Mouse (Mus musculus) splenic B cell, adult 2 months (primary cell): Measurements from ENCODE around the gene H2-Q7.
"Not testable (repeated sequence)": the region's sequence is repeated elsewhere in the genome, so short reads cannot be mapped to it uniquely, and the experiment has no call there.

Experiments used
- DNase-seq: peaks from one replicate; pipeline ENCODE4 v3.0.0-alpha.2; 2011; ENCODE audit warnings: low read depth, low spot score
- H3K27me3 ChIP-seq: 2 replicates; pipeline ENCODE4 v1.6.1; 2012; ENCODE audit warnings: mild to moderate bottlenecking, low read length, moderate library complexity, mixed read lengths; ENCODE audit not compliant: control insufficient read depth, poor library complexity, insufficient read depth, severe bottlenecking
- H3K36me3 ChIP-seq: 2 replicates; pipeline ENCODE4 v1.6.1; 2012; ENCODE audit warnings: mild to moderate bottlenecking, low read length, moderate library complexity, mixed read lengths; ENCODE audit not compliant: control insufficient read depth, poor library complexity, insufficient read depth, severe bottlenecking

Gene H2-Q7

DNA sequence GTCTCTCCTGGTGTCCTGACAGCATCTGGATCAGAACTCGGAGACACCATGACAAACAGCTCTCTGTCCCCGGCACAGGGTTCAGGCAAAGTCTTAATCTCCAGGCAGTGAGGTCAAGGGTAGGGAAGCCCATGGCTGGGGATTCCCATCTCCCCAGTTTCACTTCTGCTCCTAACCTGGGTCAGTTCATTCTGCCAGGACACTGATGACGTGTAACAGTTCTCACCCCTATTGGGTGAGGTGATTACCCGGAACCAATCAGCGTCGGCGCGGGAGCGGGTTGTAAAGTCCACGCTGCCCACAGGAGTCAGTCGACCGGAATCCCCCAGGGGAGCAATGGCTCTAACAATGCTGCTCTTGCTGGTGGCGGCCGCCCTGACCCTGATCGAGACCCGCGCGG lies at the start of gene H2-Q7:
Gene H2-Q7 (plus strand): TSS at position 271 of the 400 bp plus-strand sequence.
- not testable (repeated sequence) for H3K27me3 ChIP-seq, H3K36me3 ChIP-seq
- DNase-seq, result peak; percentile 98

DNA sequence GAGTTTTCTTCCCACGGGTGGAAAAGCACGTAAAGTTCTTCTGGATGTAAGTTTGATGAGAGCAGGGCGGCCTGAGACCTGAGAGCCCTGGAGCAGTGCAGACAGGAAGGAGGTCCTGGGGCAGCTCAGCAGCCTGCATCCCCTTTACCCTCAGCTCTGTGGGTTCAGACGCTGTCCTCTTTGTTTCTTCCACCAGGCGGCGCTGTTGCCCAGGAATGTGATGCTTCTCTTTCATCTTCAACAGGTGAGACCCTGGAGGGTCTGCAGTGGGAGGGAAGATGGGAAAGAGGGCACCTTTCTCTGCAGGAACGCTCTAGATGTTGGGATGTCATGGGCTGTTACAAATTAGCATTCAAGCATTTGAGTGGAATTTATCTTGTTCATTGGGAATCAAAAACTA lies 49.2 kb upstream of the H2-Q7 start:
- not testable (repeated sequence) for H3K27me3 ChIP-seq
- peak; percentile 77 for DNase-seq

DNA sequence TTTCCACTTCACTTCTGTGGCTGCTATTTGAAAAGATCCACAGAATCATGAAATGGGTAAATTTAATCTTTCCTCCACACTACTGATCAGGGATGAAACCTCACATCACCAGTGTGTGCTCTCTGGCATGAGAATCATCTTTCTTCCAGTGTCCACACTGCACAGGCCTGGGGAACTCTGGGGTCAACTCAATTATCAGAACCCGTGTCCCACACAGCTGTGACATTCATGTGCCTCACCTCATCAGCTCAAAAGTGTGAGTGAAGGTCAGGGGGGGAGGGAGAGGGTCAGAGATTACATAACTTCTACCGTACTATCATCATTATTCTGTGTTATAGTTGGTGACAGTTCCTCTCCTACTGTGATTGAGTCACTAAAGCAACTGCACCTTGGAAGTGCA lies 46.3 kb upstream of the H2-Q7 start:
- not testable (repeated sequence) for H3K36me3 ChIP-seq, DNase-seq, H3K27me3 ChIP-seq

More for the DNA sequence above, 49.2 kb upstream of the H2-Q7 start:
- H3K36me3 ChIP-seq, result not testable (repeated sequence)

DNA sequence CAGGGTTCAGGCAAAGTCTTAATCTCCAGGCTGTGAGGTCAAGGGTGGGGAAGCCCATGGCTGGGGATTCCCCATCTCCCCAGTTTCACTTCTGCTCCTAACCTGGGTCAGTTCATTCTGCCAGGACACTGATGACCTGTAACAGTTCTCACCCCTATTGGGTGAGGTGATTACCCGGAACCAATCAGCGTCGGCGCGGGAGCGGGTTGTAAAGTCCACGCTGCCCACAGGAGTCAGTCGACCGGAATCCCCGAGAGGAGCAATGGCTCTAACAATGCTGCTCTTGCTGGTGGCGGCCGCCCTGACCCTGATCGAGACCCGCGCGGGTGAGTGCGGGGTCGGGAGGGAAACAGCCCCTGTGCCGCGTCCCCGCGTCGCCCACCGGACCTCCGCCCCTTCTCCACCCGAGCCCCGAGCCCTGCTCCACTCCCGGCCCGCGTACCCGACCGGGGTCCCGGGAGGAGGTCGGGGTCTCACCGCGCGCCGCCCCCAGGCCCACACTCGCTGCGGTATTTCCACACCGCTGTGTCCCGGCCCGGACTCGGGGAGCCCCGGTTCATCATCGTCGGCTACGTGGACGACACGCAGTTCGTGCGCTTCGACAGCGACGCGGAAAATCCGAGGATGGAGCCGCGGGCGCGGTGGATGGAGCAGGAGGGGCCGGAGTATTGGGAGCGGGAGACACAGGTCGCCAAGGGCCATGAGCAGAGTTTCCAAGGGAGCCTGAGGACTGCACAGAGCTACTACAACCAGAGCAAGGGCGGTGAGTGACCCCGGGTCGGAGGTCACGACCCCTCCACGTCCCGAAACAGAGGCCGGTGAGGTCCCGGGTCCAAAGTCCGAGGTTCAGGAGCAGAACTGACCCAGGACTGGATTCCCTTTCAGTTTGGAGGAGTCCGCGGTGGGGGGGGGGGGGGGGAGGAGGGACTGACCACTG lies 44.8 kb upstream of the H2-Q7 start:
- not testable (repeated sequence) for H3K36me3 ChIP-seq, H3K27me3 ChIP-seq
- peak; percentile 21 for DNase-seq

DNA sequence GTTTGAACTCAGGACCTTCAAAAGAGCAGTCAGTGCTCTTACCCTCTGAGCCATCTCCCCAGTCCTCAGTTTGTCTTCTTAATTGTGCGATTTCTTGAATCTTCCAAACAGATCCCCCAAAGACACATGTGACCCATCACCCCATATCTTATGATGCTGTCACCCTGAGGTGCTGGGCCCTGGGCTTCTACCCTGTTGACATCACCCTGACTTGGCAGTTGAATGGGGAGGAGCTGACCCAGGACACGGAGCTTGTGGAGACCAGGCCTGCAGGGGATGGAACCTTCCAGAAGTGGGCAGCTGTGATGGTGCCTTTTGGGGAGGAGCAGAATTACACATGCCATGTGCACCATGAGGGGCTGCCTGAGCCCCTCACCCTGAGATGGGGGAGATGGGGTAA lies 42.0 kb upstream of the H2-Q7 start:
- not testable (repeated sequence) for H3K27me3 ChIP-seq, DNase-seq, H3K36me3 ChIP-seq

DNA sequence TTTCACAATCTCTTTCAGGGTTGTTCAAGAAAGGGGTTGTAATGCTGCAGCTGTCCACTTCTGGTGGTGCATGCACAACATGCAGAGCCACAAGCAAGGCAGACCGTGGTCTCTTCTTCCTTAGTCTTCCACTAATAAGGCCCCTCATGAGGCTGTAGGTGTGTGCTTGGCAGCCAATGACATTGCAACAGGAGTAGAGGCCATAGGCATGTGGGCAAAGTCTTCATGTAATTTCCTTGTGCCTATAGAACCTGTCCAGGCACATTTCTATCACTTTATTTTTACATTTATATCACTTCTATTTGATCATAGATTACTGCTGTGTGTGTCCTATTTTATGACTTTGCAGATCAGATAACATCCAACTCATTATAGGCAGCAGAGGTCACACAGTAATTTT lies 25.9 kb upstream of the H2-Q7 start:
- H3K36me3 ChIP-seq, H3K27me3 ChIP-seq, DNase-seq: not testable (repeated sequence)

DNA sequence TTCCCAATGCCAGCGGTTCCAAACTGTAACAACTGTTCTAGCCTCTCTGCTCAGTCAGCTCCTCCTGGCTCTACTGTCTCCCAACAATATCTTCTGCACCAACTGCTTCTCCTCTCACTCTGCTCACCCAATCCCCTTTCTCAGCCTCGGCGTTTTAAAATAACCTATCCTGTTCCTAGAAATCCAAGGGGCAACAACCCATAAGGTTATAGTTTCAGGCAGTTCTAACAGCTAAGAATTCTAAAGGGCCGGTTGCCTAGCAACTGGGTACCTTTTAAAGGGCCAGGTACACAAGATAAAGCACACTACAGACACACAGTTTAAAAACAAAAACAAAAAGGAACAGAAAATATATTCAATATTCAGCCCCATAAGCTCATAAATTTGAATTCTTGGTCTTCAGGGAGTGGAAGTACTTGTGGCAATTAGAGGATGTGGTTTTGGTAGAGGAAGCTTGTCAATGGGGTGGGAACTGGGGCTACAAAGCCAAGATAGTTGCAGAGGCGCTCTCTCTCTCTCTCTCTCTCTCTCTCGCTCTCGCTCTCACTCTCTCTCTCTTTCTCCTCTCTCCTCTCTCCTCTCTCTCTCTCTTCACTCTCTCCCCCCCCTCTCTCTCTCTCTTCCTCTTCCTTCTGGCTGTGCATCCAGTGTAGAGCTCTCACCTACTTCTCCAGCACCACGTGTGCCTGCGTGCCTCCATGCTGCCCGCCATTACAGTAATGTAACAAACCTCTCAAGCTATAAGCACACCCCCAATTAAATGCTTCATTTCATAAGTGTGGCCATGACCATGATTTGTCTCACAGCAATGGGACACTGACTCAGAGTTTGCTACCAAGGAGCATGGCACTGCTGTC lies 23.5 kb upstream of the H2-Q7 start:
- H3K36me3 ChIP-seq, H3K27me3 ChIP-seq, DNase-seq: not testable (repeated sequence)

DNA sequence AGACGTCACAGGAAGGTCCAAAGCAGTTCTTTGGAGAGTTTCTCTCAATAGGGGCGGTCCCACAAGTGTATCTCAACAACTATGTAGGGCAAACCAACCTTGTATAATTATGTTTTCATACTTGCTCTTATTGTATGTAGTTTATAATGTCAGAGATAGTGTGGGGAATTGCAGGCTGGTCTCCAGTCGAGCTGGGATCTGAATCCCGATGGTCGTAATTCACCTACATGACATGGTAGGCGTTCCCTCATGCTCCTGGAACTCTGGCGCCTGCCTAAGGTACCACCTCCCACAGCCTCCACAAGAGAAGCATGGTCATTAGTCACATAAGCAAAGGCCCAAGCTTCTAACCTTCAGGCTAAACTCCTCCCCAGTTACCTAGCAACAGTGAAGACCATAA lies 20.2 kb upstream of the H2-Q7 start:
- DNase-seq, result peak; percentile 9
- Histone ChIP-seq H3K36me3 (no peaks in the 10 kb centered on the region), H3K27me3 (no peaks in the 10 kb centered on the region; the same call in 1 of the 2 replicates)

DNA sequence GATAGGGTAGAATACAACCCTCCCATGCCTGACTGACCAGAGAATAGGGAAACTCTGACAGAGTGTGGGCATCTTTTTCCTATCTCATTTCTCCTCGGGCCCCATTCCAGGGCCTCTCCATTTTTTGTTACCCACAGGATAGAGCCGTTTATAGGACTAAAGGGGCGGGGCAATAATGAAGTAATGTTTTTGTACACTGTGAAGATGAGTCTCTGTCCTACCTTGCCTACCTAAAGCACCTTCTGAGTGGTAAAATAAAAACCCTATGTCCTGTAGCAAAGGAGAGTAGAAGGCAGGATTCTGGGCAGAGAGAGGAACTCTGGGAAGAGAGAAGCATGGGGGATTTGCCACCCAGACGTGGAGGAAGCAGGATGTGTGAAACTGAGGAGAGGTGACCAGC lies 19.4 kb upstream of the H2-Q7 start:
- H3K36me3 ChIP-seq, DNase-seq, H3K27me3 ChIP-seq: not testable (repeated sequence)

DNA sequence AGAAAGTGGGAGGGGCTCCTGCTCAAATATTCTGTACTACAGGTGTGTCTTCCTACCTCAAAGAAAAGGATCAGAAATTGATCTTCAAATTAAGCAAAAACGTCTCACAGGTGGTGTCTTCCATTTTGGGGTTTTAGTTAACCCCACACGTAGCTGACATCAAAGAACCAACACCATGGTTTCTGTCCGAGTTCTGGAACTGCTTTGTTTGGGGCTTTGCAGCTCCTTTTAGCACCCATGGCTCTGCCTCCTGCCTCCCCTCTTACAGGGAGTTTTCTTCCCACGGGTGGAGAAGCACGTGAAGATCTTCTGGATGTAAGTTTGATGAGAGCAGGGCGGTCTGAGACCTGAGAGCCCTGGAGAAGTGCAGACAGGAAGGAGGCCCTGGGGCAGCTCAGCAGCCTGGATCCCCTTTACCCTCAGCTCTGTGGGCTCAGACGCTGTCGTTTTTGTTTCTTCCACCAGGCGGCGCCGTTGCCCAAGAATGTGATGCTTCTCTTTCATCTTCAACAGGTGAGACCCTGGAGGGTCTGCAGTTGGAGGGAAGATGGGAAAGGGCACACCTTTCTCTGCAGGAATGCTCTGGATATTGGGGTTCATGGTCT lies 18.6 kb upstream of the H2-Q7 start:
- DNase-seq, result peak; percentile 83
- not testable (repeated sequence) for H3K27me3 ChIP-seq, H3K36me3 ChIP-seq

DNA sequence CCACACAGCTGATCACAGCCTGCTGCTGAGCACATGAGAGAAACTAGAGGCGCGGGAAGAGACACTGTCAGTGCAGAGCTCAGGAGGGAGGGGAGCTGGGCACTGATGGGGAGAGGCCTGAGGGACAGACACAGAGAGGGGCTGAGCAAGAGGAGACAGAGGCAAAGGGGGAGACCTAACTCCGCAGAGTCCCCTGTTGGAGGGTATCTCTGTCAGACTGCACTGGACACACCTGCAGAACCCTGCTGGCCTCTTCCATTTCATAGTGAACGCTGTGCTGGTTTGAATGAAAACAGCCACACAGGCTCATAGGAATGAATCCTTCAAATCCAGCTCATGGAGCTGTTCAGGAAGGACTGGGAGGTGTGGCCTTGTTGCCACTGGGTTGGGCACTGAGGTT lies 17.6 kb upstream of the H2-Q7 start:
- H3K36me3 ChIP-seq, H3K27me3 ChIP-seq: not testable (repeated sequence)
- DNase-seq, result peak; percentile 4

DNA sequence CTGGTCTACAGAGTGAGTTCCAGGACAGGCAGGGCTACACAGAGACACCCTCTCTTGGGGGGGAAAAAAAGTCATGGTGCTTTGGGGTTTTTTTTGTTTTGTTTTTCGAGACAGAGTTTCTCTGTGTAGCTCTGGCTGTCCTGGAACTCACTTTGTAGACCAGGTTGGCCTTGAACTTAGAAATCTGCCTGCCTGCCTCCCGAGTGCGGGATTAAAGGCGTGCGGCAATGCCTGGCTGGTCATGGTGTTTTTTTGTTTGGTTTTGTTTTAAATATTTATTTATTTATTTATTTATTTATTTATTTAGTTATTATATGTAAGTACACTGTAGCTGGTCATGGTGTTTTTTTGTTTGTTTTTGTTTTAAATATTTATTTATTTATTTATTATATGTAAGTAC lies 16.6 kb upstream of the H2-Q7 start:
- not testable (repeated sequence) for DNase-seq, H3K36me3 ChIP-seq, H3K27me3 ChIP-seq

DNA sequence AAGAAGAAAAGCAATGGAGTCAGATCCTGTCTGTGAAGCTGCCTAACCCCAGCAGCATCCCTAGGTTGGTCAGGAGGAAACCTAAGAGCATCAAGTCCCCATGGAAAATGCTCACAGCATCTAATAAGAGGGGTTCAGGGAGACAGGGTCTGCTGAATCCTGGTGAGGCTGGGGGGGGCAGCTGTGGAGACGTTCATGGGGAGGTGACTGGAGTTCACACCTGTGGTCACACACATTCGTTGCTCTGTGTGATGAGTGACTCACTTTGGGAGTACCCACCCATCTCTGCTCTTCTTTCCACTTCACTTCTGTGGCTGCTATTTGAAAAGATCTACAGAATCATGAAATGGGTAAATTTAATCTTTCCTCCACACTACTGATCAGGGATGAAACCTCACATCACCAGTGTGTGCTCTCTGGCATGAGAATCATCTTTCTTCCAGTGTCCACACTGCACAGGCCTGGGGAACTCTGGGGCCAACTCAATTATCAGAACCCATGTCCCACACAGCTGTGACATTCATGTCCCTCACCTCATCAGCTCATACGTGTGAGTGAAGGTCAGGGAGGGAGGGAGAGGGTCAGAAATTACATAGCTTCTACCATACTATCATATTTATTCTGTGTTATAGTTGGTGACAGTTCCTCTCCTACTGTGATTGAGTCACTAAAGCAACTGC lies 15.7 kb upstream of the H2-Q7 start:
- H3K27me3 ChIP-seq, H3K36me3 ChIP-seq: not testable (repeated sequence)
- DNase-seq, result peak; percentile 33

DNA sequence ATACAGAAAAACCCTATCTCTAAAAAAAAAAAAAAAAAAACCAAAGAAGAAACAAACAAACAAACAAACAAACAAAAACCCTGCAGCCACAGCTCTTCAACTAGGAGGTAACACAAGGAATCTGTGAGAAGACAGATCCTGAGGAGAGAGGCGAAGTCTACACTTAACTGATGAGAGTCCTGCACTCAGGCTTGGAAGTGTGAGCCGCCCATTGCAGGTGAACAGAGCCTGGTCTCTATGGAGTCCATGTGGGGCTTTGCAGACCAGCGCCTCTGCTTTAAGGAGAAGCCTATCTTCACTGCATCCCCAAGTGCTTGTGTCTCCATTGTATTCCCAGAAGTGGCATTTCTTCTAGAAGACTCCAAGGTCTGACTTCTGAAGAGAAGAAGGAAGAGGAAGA lies 14.8 kb upstream of the H2-Q7 start:
- peak; percentile 30 for DNase-seq
- peaks cover 13% of the 10 kb centered on the region for H3K36me3 ChIP-seq

More for the DNA sequence above, 14.8 kb upstream of the H2-Q7 start:
- not testable (repeated sequence) for H3K27me3 ChIP-seq
